Mouse (Mus musculus): Measurements from ENCODE around the gene Ttc7.

DNA sequence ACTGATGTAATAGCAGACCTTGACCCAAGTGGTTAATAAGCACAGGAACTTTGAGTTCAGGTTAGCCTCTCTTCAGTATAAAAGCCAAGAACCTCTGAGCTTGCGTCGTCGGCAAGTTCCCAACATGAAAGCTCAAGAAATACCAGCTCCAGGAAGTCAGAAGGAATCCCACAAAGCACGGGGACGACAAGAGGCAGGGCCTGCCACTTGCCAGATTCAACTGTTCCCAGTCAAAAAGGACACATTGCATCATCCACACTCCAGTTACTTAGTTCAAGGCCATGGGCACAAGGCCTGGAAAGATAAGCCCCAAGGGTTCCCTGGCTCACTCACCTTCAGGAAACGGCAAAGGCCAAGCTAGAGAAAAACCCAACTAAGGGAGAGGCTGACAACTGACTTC, 19.3 kb upstream of the Ttc7 start:
- TF ChIP-seq POLR2A (IDR thresholded peaks at IDR 0.05; ENCODE audit: borderline replicate concordance, insufficient read depth, low read length) = no peak
- no peak for TF ChIP-seq CTCF (IDR thresholded peaks at IDR 0.05; ENCODE audit: borderline replicate concordance, insufficient read depth, low read depth, low read length)

Measured in cerebellum, adult 2 months (tissue).